Mouse (Mus musculus): ENCODE data around the gene Arfrp1.

- TF ChIP-seq POLR2A (IDR thresholded peaks at IDR 0.05; ENCODE audit: low read depth, low read length): no peak
- no peak for TF ChIP-seq MEF2A (IDR thresholded peaks at IDR 0.05; ENCODE audit: borderline replicate concordance, low read depth, low read length)
- TF ChIP-seq GABPA (IDR thresholded peaks at IDR 0.05; ENCODE audit: insufficient replicate concordance, low read depth, low read length): no peak
- TF ChIP-seq ELF1 (IDR thresholded peaks at IDR 0.05; ENCODE audit: low read depth, low read length): no peak
Observed at GRCm38 (mm10) chr2:181312435-181312834, 52.8 kb downstream of the Arfrp1 start.

Measured in CH12.LX (cell line).